Mouse (Mus musculus): ENCODE results near the gene Cacna1e.

Gene Cacna1e

DNA sequence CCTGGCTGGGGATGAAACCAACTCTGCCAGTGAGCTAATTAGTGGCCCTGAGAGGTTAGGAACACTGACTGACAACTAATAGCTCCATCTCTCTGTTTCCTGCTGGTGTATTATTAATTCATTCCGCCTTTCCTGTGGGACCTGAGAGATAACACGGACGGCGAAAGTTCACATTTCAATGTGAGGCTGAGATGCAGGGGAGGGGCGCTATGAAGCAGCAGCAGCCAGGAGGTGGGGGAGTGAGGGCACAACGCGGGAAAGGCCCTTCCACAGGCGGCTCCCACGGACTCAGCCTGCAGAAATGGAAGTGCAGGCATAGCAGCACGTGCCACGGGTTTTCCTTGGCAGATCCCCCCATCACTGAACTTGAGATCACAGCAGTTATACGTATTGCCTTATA lies 99.4 kb downstream of the Cacna1e start:
- no peak for DNase-seq (ENCODE audit: low spot score in 2 of 2)

DNA sequence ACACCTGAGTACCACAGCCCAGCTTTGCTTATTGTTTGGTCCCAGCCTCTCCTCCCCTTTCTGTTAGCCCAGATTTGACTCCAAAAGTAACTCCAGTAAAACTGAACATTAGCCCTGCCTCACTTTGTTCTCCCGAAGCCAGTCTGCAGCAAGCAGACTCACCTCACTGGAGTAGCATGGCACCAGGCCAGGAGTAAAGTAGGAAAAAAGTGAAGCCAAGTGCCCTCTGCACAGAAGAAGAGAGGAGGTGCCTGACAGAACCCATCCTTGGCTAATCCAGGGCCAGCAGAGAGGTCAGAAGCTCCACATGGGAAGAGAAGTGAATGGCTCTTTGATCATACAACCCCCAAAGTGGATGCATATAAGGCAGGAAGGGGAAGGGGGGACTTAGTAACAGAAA lies 100.8 kb downstream of the Cacna1e start:
- DNase-seq (ENCODE audit: low spot score in 2 of 2): no peak

DNA sequence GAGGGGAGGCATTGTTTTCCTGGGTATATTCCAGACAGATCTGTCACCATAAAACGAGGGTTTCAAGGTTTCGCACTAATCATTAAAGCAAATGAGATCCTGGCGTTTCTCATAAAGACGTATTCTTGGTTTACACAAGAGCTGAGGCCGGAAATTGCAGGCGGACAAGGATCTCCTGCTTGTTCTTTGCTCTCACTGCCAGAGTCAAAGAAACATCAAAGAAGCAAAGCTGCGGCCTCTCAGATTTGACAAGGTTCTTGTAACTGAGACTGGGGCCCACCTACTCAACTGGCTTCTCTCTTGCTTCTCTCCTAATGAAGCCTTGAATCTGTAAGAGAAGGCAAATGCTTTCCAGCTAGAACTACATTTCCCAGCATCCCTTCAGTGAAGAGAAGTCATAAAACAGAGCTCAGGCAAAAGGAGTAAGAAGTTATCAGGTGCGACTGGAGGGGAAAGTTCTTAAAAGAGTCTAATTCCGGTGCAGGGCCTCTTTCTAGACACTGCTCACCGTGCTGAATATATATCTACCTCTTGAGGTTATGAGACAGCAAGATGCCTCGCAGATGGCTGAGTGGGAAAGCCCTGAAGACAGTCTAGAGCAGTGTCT lies 104.3 kb downstream of the Cacna1e start:
- DNase-seq (ENCODE audit: low spot score in 2 of 2): no peak

DNA sequence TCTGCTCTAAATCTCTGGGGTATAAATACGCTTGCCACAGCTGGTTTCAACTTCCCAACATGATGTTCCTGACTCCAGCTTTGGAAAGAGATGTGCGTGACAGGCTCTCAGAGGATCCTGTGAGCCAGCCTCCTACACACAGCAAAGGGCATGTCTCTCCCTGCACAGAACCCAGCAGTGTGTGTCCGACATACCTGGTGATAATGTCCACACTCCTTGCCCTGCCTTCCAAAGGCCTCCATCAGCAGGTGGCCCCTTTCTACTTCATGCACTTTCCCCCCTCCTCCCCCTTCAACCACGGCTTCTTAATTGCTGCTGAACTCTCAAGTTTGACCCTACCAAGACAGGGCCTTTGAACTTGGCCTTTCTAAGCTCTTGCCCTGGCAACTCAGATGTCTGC lies 108.0 kb downstream of the Cacna1e start:
- DNase-seq (ENCODE audit: low spot score in 2 of 2): no peak

DNA sequence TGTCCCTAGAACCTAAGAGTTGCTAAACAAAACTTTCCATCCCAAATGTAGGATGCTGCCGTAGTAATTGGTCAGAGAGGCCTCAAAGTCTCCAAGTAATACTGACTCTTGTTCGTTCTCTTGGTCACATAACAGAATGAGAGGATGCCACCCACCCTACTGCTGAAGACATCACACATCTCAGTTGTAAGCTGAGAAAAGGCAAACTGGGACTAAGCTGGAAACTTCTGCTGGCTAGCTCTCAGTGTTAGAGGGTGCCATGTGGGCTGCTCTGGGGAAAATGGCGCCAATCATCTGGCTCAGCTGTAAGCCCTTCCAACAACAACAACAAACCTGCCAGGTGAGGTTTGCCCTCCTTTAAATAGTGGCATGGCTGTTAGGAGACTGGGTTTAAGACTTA lies 109.8 kb downstream of the Cacna1e start:
- DNase-seq (ENCODE audit: low spot score in 2 of 2): no peak

DNA sequence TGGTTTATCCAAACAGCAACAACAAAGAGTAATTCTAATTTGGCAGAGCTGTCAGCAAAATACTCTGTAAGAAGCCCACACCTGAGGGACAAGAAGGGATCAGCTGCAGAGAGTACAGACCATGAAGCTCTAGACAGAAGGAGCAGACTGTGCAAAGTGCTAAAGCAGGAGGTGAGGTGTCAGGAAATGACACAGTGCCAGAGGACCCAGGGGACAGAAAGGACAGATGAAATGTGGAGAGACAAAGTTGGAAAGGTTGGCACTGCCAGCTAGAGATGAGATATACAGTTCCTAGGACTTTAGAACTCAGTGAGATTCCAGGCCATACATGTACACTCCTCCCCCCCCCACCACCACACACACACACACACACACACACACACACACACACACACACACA lies 113.2 kb downstream of the Cacna1e start:
- no peak for DNase-seq (ENCODE audit: low spot score in 2 of 2)

DNA sequence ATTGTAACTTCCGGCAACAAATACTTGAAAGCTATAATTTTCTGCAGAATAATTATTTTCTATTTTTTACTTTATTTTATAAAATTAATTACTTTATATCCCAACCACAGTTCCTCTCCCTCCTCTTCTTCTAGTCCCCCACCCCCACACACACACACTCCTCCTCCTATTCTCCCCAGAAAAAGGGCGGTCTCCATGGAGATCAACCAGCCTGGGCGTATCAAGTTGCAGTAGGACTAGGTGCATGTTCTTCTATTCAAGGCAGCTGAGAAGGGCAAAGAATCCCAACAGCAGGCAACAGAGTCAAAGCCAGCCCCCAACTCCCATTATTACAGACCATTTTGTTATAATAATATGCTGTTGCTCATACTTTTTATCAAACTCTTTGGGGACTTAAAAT lies 113.8 kb downstream of the Cacna1e start:
- DNase-seq (ENCODE audit: low spot score in 2 of 2): no peak

DNA sequence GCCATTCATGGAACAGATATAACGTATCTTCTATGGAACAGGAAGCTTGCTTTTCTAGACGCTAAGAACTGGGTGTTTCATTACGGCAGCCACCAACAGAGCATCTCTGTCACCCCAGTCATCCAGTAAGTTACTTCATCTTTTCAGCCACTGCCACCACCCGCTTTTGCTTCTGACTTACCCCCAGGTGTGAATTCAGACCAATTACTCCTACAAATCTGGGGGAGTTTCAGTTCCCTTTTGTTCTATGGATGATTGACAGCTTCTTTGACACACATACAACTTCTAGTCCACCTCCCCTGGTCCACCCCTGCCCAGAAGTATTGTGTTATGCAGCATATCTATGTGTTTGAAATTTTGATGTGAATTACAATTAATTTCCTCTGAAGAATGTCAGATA lies 121.2 kb downstream of the Cacna1e start:
- DNase-seq (ENCODE audit: low spot score in 2 of 2): no peak

DNA sequence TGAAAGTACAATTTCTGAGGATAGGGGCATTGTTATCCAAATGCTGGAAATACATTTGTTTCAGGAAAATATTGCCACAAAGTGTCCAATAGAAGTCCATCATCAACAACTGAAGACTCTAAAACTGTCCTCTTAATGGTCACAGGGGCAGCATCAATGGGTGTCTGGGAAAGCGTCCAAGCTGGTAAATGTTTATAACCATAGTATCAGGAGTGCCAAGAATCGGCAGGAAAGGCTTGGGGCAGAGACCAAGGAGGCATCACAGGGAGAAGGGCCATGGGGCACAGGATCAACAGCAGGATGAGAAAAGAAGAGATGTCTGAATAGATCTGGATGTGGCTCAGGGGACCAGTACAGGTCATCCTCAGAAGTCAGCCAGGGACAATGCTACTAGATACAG lies 132.2 kb downstream of the Cacna1e start:
- no peak for DNase-seq (ENCODE audit: low spot score in 2 of 2)

DNA sequence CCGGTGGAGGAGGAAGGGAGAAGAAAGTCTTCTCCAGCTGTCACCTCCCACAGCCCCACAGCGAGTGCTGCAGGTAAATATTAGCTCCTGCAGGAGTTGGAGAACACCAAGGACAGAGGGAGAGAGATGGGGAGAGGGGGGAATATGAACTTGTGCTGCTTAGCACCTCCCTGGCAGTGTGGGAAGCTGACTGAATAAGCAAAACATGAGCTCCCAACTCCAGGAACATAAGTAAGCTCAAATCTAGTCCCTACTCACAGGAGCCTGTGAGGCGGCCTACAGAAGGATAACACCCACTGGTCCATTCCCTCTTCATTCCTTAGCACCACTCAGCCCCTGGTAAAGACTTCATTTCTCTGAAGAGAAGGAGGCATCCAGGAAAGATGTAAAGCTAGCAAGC lies 135.8 kb downstream of the Cacna1e start:
- no peak for DNase-seq (ENCODE audit: low spot score in 2 of 2)

DNA sequence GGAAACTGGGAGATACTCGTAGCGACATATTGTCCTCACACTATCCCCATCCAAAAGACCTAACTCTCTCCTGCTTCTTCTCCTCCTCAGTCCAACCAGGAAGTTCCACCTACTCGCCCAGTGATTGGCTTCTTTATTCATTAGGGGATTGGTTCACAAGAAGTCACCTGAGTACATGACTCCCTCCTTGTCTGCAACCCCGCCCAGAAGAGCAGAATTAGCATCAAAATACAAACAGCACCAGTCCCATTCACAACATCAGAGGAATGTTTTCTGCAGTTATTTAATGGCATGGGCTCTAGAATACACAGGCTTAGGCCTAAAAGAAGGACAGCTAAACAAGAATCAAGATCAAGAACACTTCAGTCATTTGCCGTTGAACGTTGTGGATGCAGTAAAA lies 139.1 kb downstream of the Cacna1e start:
- no peak for DNase-seq (ENCODE audit: low spot score in 2 of 2)

DNA sequence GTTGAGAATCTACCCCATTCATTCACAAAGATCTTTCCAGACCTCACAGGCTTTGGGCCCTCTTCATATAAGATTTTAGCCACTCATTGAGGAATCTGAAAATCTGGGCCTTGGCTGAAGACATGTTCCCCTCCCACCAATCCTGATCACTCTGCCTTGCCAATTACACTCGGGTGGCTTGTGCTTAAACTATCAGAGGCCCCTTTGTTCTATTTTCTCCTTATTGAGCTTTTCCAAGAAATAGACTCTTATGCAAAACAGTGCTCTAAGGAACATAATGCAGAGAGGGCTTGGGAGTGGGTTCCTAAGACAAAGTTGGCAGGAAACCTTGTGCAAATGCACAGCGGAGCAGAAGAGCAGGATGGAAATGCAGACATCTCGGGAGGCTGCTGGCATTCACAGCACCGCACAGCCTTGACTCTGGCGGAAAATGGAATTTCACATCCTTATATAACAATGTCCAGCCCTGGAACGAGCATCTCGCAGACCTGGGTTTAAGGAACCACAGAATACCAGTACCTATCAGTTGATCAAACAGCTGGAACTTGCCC lies 153.8 kb downstream of the Cacna1e start:
- no peak for DNase-seq (ENCODE audit: low spot score in 2 of 2)

DNA sequence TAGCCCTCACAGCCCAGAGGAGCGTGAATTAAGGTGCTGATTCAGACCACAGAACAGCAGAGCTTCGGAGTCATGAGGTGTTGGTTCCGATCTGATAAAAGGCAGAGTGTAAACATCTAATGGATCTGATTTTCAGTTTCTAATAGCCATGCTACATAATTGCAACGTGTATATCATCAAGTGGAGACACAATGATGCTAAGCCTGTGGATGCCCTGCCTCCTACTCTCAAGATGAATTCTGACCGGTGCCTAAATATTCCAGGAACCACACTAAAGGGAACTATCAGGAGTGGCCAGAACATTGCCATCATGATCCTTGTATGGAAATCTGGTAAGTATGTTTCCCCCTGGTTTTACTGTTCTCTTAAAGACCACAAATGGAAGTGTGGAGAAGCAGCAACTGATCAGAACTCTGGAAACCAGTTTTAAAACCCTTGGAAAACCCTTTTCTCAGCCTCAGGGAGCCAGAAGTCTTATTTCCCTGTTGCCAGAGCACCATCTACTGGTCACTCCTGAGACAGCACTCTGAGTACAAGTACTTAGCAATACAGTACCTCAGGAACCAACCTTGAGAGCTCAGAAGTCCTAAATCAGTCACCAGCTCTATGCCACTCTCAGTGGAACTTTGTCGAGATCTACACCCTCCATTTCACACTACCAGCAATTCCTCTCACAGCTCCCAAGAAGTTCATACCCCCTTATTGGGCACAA lies 154.9 kb downstream of the Cacna1e start:
- peak in 1 of 2 experiments; percentile 40 for DNase-seq (ENCODE audit: low spot score in 2 of 2)

DNA sequence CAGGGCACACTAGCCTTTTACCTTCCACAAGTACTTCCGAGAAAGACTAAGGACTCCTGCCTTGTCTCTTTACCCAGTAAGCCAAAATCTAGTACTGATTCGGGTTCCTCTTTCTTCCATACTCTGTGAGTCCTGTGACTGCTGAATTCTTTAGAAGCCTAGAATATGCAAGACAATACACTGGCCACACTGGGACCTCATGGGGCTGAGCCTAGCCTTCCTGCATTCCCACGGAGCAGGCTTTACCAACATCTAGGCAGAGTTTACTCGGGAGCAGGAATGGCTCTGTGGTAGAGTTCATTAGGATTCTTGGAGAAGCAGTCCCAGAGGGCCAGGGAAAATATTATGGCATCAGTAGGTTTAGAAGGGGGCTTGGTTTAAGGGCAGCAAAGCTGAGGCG lies 155.6 kb downstream of the Cacna1e start:
- DNase-seq (ENCODE audit: low spot score in 2 of 2): no peak

DNA sequence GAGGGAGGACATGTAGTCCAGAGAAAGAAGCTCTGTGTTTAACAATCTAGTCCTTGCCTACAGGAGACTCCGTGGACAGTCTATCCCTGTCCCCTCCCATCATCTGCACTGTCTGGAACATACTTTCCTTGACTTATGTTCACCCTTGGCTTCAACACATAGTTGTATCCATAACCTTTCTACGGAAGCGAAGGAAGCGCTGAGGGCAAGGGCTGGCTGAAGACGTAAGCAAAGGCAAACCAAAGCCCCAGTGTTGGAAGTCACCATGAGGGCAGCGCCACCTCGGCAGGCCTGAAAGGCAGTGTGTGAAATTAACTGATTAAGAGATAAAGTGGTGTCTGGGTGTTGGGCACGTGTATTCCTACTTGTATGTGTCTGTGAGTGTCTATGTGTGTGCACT lies 156.6 kb downstream of the Cacna1e start:
- no peak for DNase-seq (ENCODE audit: low spot score in 2 of 2)

DNA sequence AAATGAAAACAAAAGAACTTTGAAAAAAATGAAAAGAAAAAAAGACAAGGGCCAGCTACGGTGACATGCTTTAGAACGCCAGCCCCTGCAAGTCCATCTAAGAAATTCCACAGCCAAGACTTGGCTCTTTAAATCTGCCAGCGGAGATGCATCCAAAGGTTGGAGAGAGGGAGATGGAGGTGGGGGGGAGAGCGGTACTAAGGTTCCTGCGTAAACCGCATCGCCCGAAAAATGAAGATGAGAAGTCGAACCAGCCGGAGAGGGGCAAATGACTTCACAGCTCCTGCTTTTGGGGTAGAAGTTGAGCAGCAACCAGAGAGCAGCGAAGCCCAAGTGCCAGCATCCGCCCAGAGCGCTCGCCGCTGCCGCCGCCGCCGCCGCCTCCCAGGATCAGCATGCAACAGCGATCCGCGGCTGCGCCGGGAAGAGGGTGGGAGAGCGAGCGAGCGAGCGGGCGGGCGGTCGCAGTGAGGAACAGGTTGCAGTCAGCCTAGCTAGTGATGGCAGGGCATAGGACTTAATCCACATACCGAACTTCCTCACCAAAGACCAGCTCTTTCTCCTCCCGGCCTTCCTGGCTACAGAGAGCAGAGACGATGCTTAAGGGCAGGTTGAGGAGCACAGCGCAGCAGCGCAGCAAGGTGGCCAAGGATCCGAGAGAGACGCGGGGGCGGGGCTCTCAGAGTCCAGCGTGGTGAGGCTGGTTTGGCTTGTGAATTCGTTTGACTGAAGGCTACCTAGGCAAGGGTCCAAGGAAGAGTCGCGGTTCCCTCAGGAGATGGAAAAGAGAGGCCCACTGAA lies 157.7 kb downstream of the Cacna1e start:
- DNase-seq (ENCODE audit: low spot score in 2 of 2): no peak

DNA sequence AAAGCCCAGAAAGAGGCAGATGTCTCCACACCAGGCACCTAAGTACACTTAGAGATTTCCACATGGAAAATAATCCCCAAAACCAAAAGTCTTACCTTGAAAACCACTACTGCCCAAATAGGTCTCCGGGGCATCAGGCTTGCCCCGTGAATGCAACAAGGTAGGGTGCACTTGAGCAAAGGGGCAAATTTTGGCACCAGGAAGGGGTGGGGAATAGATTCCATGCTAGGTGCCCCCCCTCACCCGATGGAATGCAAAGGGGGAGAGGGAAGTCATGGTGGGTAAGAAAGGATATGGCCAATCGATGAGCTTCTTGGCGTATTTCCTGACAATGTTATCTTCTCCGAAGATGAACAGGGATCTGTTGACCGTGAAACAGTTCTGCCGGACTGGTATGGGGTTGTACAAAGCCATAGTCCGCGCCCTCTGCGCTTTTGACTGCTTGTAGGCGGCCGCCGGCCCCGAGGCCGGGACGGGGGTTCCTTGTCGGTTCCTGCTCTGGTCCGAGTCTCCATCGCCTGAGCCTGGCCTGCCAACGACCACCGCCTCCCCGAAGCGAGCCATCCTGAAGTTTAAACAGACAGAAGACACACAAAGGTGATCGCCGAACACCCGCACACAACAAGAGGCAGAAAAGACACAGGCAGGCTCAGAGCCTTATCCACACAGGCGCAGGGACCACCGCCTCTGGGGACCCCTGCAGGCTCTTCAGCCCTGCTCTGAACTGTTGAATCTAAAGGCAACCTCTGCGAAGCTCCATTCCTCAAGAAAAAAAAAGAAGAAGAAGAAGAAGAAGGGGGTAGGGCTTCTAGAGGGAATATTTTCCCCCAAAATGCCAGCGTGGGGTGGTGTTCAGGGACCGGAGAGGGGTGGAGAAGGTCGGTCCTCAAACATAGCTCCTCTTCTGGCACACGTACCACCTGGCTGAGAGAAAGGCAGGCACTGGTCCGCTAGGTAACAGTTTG lies 158.7 kb downstream of the Cacna1e start:
- DNase-seq (ENCODE audit: low spot score in 2 of 2): no peak

DNA sequence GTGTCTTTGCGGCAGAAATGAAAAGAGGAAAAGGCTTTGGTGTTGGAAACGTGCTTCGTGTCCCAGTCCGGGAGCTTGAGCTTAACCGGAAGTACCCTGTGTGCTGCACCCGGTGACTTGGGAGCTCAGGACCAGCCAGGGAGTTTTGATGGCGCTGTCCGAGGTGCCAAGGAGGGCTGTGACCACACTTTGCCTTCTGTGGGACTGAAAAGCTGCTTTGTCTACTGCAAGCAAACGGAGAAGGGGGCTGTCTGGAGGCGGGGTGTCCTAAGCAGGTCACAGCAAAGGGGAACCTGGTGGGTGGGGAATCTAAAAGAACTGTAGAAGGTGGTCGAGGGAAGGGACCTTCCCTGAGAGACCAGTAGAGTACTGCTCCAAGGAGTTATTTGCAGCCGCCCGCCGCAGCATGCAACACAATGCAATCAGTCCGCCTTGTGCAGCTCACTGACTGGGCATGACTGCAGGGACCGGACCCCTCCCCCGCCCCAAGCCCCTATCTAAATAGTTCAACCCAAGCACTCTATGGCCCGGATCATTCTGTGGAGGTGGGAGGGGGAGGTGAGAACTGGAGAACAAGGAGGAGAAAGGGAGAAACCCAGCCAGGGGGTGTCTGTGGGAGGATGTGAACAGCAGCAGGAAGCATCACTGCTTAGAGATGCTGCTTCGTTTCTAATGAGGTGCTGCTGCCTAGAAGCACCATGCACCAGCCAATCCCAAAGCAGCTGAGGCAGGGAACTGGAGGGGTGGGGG lies 160.6 kb downstream of the Cacna1e start:
- DNase-seq (ENCODE audit: low spot score in 2 of 2): no peak

DNA sequence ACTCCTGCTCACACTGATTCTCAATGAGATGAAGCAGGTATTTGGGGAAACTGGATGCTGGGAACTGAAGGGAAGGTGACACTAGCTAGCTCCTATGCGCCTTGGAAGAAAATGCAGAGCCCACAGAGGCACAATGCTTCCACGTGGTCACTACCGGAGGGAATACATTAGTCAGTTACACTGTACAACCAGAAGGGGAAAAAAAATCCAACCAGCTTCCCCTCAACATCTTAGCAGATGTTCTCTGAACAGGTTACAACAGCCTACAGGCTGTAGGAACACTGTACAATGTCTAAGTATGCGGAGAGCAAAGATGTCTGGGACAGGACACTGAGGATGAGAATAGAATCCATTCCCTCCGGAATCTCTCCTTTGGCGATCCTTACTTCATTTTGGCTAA lies 161.2 kb downstream of the Cacna1e start:
- no peak for DNase-seq (ENCODE audit: low spot score in 2 of 2)

DNA sequence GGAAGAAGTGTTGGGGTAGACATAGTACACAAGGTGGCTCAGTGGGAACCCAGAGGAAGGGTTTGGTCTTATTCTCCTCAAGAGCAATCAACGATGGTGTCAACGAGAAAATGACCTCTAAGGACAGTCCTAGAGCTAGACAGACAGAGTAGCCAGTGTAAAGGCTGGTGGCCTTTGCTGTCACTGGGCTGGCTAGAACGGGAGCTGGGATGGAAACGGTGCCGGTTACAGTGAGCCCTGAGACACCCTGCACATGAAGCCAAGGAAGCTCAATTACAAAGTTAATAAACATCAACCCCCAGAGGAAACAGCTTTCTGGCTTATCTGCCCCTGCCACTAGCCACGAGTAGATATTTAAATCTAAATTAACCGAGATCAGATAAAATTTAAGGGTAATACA lies 168.7 kb downstream of the Cacna1e start:
- no peak for DNase-seq (ENCODE audit: low spot score in 2 of 2)

DNA sequence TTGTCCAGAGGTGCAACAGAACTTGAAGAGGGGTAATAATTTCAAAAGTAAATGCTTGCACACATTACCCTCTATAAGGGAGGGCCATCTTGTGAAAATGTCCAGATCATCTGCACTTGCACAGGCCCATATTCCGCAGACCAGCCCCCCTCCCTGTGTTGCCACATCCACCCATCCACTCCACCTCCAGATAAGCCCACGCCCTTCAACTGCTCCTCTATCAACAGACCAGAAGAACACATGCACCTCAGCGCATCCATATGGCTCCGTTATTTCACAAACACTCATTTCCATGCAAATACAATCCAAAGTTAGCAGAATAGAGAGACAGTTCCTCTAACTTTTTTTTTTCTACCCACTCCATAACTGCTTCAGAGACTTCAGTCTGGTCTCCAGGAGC lies 171.6 kb downstream of the Cacna1e start:
- DNase-seq (ENCODE audit: low spot score in 2 of 2): no peak
